Mouse (Mus musculus) neutrophil, adult 65 days (primary cell): Measurements from ENCODE around the gene Mlh3. TPM values are rescaled to one million over a fixed set of nuclear protein-coding genes. Genes with fewer than 3 reads are reported as not detected.

ENCODE experiments used
- total RNA-seq: library from RNA; stranded (reverse); gene quantifications from 2 replicates; pipeline ENCODE4 v1.2.4, GENCODE M21; 2023

The Mlh3 gene
- 2.6 and 3.0 TPM in 2 replicates for total RNA-seq

DNA sequence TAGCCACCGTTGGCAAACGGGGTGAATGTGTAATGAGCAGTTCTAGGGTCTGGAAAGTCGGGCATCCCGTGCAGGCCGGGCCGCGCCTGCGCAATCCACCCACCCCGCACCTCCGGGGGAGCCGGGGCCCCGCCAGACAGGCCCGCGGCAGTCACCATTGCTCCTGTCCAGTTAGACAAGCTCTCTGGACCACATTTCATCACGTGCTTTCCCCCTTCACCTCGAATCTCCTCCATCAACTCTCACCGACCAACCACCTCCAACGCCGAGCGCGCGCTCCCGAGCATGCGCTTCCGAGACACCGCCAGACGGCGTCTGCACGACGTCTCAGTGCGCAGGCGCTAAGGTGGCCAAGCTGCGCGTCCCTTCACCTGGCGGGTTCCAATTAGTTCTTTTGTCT lies at the start of gene Mlh3:
Gene Mlh3 (minus strand): TSS at position 281 of the 400 bp plus-strand sequence.

DNA sequence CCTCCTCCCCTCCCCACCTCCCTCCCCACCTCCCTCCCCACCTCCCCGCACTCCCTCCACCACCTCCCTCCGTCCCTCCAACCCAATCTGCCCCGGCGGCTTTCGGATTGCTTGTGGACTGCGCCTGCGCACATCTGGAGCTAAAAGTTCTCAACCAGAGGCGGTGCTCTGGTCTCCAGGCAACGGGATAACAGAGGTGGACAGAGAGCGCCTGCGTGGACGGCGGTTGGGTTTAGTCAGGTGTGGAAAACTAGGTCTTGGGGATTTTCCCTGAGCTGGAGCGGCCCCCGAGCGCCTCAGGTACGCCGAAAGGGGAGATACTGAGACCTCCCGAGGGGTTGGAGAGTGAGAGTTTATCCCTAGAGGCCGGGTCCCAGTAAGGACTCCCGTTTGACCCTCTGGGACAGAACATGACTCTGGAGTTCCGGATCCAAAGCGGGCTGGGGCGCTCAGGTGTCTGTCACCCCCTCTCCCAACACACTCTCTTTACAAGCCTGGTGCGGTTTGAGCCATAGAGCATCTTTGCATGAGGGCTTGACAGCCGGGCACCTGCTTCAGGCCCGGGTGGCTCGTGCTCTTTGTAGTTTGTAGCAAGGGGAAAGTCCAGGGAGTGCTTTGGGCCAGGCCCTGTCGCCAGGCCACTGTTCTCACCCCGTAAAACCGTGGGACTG lies 18.2 kb upstream of the Mlh3 start, which contains the start of gene Zc2hc1c:
Gene Zc2hc1c (plus strand): TSS at position 106 of the 671 bp plus-strand sequence.

DNA sequence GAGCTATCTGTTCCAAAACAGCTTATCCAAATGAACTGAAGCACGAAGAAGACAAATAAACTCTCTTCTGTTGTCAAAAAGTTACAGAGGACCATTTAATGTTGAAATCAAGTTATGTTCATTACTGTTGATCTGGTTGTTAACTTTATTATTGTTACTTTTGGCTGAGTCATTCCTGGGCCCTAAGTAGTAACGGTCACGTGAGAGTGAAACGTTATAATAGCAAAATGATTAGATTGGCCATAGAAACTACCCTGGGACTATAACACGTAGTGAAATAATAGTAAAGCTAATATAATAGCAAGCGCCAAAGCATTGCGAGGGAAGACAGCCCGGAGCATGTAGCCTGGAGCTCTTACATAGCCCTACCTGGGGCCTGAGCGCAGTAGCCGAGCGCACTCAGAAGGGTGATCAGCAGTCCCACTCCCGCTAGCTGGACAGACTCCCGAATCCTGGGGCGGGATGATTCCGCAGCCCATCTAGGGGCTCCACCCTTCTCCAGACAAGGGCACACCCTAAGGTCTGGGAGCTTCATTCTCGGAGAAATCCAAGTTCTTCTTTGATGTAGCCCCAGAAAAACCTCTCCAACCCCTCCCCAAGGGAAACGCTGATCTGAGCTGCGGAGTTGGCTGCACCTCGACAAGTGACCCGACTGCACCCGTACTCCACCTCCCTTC lies 17.5 kb upstream of the Mlh3 start, which contains the start of gene Acyp1:
Gene Acyp1 (minus strand): TSS at position 630 of the 677 bp plus-strand sequence.

DNA sequence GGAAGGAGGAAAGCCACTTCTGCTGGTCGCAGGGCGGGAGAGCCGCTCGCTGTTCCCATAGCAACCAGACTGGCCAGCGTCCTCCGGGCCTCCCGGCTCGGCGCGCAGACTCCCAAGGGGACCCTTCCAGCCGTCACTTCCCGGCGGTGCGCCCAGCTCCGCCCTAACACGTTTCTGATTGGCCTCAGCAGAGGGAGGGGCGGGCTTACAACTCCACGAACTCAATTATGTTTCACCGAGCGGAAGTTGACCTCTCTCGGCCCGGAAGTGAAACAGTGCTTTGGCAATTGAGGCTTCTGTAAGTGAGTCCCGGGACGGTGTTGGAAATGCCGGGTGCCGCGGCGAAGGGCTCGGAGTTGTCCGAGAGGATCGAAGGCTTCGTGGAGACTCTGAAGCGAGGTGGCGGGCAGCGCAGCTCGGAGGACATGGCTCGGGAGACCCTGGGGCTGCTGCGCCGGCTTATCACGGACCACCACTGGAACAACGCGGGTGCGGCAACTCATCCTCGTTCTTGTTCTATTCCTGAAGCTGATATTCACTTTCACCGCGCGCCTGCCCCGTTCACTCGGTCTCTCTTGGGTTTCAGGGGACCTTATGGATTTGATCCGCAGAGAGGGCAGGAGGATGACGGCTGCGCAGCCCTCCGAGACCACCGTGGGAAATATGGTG lies 51.0 kb downstream of the Mlh3 start, which contains the start of gene Eif2b2:
Gene Eif2b2 (plus strand): TSS at position 246 of the 669 bp plus-strand sequence.

Other genes starting within 250 kb of the Mlh3 start
- gene Prox2, start 159.8 kb downstream of the Mlh3 start, total RNA-seq: 3.4 and 3.8 TPM in 2 replicates
- 357 and 450 TPM in 2 replicates for gene Dlst, start 159.8 kb downstream of the Mlh3 start, total RNA-seq
- gene Rps6kl1, start 119.3 kb downstream of the Mlh3 start, total RNA-seq: not detected in 2 replicates
- 0.66 TPM in 1 of 2 replicates, not detected in the other for gene Pgf, start 92.8 kb downstream of the Mlh3 start, total RNA-seq
- gene Eif2b2, start 51.1 kb downstream of the Mlh3 start, total RNA-seq: 85.0 and 86.4 TPM in 2 replicates
- gene Acyp1, start 17.8 kb upstream of the Mlh3 start, total RNA-seq: 10.3 and 13.6 TPM in 2 replicates
- not detected in 2 replicates for gene Zc2hc1c, start 18.0 kb upstream of the Mlh3 start, total RNA-seq
- 49.7 and 62.4 TPM in 2 replicates for gene Nek9, start 68.8 kb upstream of the Mlh3 start, total RNA-seq
- 192 and 196 TPM in 2 replicates for gene Tmed10, start 104.2 kb upstream of the Mlh3 start, total RNA-seq
- 2,012 and 2,637 TPM in 2 replicates for gene Fos, start 203.3 kb upstream of the Mlh3 start, total RNA-seq